Mouse (Mus musculus) heart, adult 2 months (tissue): ENCODE data around the gene Srgap1.

Experiments
- CTCF ChIP-seq: fragments of 200-600 bp; IDR thresholded peaks from 2 replicates; pipeline ENCODE4 v1.8.1; 2022; ENCODE audit warnings: antibody characterized with exemption, mild to moderate bottlenecking, moderate library complexity
- POLR2A ChIP-seq: fragments of 200-500 bp; IDR thresholded peaks from 2 replicates; pipeline ENCODE4 v1.6.1; 2011; ENCODE audit warnings: mild to moderate bottlenecking, low read depth, low read length, control low read depth; ENCODE audit not compliant: insufficient read depth

- TF ChIP-seq POLR2A (no peak), CTCF (no peak)
Observed at GRCm38 (mm10) chr10:121830335-121831307, 216.5 kb downstream of the Srgap1 start.
